Mouse (Mus musculus) monocyte, adult 59 days (primary cell): ENCODE results near the gene Tpsb2. TPM values are rescaled to one million over a fixed set of nuclear protein-coding genes. Genes with fewer than 3 reads are reported as not detected.

Experiments used
- total RNA-seq, 2 experiments: library from RNA; stranded (reverse); gene quantifications; one replicate each; pipeline ENCODE4 v1.2.4; 2023

Tpsb2 gene
- not detected for total RNA-seq

DNA sequence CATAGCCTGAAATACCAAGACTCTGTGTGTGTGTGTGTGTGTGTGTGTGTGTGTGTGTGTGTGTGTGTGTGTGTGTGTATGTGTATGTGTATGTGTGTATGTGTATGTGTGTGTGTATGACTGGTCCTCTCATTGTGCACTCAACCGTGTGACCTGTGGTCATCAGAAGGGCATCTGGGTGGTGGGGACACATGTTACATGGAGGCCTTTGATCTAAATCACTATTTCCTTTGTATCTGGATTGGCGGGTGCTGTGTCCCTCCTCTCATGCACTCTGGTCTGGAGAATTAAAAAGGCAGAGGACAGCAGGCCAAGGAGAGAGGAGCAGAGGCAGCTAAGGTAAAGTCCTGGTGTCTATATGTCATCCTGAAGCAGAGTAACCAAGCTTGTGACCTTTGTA, at the start of gene Tpsb2:
Gene Tpsb2 (plus strand): TSS at position 301 of the 400 bp plus-strand sequence.

DNA sequence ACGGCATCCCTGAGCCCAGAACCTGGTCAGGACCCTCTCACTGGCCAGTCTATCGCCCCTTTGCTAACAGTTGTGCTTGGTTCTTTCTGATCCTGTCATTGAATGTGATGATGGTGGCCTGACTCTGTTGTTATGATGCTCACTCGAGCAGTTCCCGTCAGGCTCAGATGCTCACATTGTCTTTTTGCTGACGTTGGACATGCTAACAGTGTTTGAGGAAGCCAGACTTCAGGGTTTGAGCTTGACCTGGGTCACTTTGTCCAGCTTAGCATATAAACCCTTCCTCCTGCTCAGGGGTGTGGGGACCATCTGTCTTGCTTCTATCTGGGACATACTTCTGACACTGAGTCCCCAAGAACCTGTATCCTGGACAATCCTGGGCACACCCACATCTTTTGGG, 47.8 kb upstream of the Tpsb2 start, which contains the start of gene Prss29:
Gene Prss29 (plus strand): TSS at position 301 of the 400 bp plus-strand sequence.

DNA sequence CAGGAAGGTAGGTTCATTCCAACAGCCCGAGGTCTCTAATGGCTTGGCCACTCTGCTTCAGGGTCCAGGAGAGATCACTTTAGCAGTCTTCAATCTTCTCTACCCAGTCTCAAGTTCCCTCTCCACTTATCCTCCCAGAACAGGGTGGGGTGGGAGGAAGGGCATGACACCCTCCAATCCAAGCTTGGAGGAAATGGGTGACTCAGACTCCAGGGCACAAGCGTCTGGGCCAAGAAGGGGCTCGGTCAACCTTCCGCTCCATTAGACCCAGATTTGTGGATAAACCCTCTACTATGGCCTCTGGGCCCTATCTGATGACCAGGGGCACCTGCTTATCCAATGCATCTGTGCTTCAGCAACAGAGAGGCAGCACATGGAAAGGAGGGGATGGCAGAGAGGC, 20.6 kb upstream of the Tpsb2 start, which contains the start of gene Tpsab1:
Gene Tpsab1 (minus strand): TSS at position 101 of the 400 bp plus-strand sequence.

DNA sequence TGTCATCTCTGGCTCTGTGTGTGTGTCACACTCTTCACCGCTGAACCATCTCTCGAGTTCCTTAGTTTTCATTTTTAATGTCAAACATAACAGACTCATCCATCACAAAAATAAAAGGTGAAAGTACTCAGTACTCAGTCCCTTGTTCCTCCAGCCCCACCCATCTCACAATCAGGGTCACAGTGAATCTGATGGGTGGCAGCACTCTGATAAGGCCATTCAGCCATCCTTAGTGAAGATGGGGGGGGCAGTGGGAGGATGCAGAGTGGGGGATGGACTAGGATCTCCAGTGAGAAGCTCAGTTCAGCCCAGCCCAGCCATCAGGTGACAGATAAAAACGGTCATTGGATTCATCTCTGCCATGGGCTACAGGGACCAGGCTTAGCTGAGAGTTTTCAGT, 2.9 kb downstream of the Tpsb2 start, which contains the start of gene Tpsg1:
Gene Tpsg1 (plus strand): TSS at position 301 of the 400 bp plus-strand sequence.

Other genes starting within 250 kb of the Tpsb2 start
- not detected for gene Ptx4, start 245.5 kb upstream of the Tpsb2 start, total RNA-seq
- 10 to 100 TPM; 36.7 to 44.1 TPM for gene Clcn7, start 232.9 kb upstream of the Tpsb2 start, total RNA-seq
- gene Ccdc154, start 203.8 kb upstream of the Tpsb2 start, total RNA-seq, result under 1 TPM in 1 of 2 experiments, not detected in 1; 0.39 TPM
- gene Gm38655, start 190.8 kb upstream of the Tpsb2 start, total RNA-seq, result not detected
- 1 to 10 TPM; 7.7 to 7.8 TPM for gene BC003965, start 181.8 kb upstream of the Tpsb2 start, total RNA-seq
- gene Unkl, start 177.9 kb upstream of the Tpsb2 start, total RNA-seq, result 10 to 100 TPM; 23.5 to 23.7 TPM
- gene Gnptg, start 126.2 kb upstream of the Tpsb2 start, total RNA-seq, result 10 to 100 TPM; 19.2 to 22.1 TPM
- 10 to 100 TPM; 10.4 to 11.6 TPM for gene Tsr3, start 126.1 kb upstream of the Tpsb2 start, total RNA-seq
- gene Baiap3, start 109.9 kb upstream of the Tpsb2 start, total RNA-seq, result 1 to 10 TPM in 1 of 2 experiments, under 1 TPM in 1; 0.81 to 1.7 TPM
- gene Ube2i, start 91.7 kb upstream of the Tpsb2 start, total RNA-seq, result 100 to 1,000 TPM; 288 to 298 TPM
- 10 to 100 TPM in 1 of 2 experiments, 1 to 10 TPM in 1; 6.3 to 11.9 TPM for gene Prss34, start 67.9 kb upstream of the Tpsb2 start, total RNA-seq
- gene Prss28, start 57.7 kb upstream of the Tpsb2 start, total RNA-seq, result not detected
- 1 to 10 TPM; 2.1 to 2.6 TPM for gene Prss29, start 47.7 kb upstream of the Tpsb2 start, total RNA-seq
- gene Tpsab1, start 20.7 kb upstream of the Tpsb2 start, total RNA-seq, result not detected
- gene Tpsg1, start 3.0 kb downstream of the Tpsb2 start, total RNA-seq, result not detected
- under 1 TPM; 0.08 to 0.43 TPM for gene Cacna1h, start 67.5 kb downstream of the Tpsb2 start, total RNA-seq
- gene Tekt4, start 88.3 kb downstream of the Tpsb2 start, total RNA-seq, result not detected
- gene Sstr5, start 131.0 kb downstream of the Tpsb2 start, total RNA-seq, result not detected
- gene Sox8, start 204.4 kb downstream of the Tpsb2 start, total RNA-seq, result under 1 TPM in 1 of 2 experiments, not detected in 1; 0.18 TPM
- 10 to 100 TPM; 38.1 to 41.1 TPM for gene Lmf1, start 212.8 kb downstream of the Tpsb2 start, total RNA-seq